Mouse (Mus musculus): Measurements from ENCODE around the gene Dedd2.

- TF ChIP-seq ZKSCAN1 (IDR thresholded peaks at IDR 0.05; ENCODE audit: low read depth, low read length) (no peak), CTCF (IDR thresholded peaks at IDR 0.05 in 2 of 3, conservative IDR thresholded peaks at IDR 0.05 in 1 of 3; ENCODE audit: control insufficient read depth in 1 of 3, insufficient read depth in 1 of 3, low read depth in 2 of 3, low read length in 3 of 3, poor library complexity in 1 of 3, severe bottlenecking in 1 of 3) (no peak), E2F4 (IDR thresholded peaks at IDR 0.05; ENCODE audit: borderline replicate concordance, low read depth, low read length) (no peak), POLR2A (IDR thresholded peaks at IDR 0.05; ENCODE audit: control insufficient read depth in 1 of 2, insufficient read depth in 1 of 2, low read depth in 1 of 2, low read length in 2 of 2, poor library complexity in 1 of 2) (no peak), MAFK (IDR thresholded peaks at IDR 0.05; ENCODE audit: borderline replicate concordance, low read depth, low read length) (no peak), MAZ (IDR thresholded peaks at IDR 0.05; ENCODE audit: low read depth, low read length) (no peak), MYC (IDR thresholded peaks at IDR 0.05; ENCODE audit: low read depth, low read length) (no peak), USF1 (IDR thresholded peaks at IDR 0.05; ENCODE audit: low read depth, low read length) (no peak), TBP (IDR thresholded peaks at IDR 0.05; ENCODE audit: low read depth, low read length) (no peak), RAD21 (IDR thresholded peaks at IDR 0.05; ENCODE audit: low read depth, low read length) (no peak), TAL1 (IDR thresholded peaks at IDR 0.05; ENCODE audit: low read length) (no peak), BHLHE40 (IDR thresholded peaks at IDR 0.05; ENCODE audit: borderline replicate concordance, low read depth, low read length) (no peak)
Measured at GRCm38 (mm10) chr7:25251822-25252221, 31.4 kb upstream of the Dedd2 start.
